In genomic region chr14:55093927-55094326, GRCm38 (mm10) we compare ENCODE assay signal across 9 mouse cellular contexts. TPM values are rescaled to one million over a fixed set of nuclear protein-coding genes. Genes with fewer than 3 reads are reported as not detected.
DNase-seq lines count a peak whose midpoint lies in the region; ATAC-seq and TF ChIP-seq lines count a peak whose summit lies in the region.
"Had no signal": no experiment of that assay in that cellular context is flagged by ENCODE, and none has a peak within 500 bp of the region (broad histone marks: within the 10 kb centered on the region; RNA-seq: fewer than 3 reads in every experiment).

No protein-coding gene starts in this region.

- no peaks in the 10 kb centered on the region for H3K9me3 ChIP-seq in limb, embryonic 14.5 days (ENCODE audit: control insufficient read depth, low read length)
- H3K9me3 ChIP-seq in stomach, embryonic 15.5 days = no peaks in the 10 kb centered on the region

- TF ChIP-seq POLR2A in testis, adult 2 months (IDR thresholded peaks at IDR 0.05; ENCODE audit: control insufficient read depth, low read depth, low read length) = no peak
- TF ChIP-seq POLR2A in limb, embryonic 14.5 days (IDR thresholded peaks at IDR 0.05; ENCODE audit: borderline replicate concordance, extremely low read depth, insufficient read depth, insufficient read length) = no peak

- H3K4me3 ChIP-seq in gastrocnemius, adult 2 months = no peak overlapping the region
- H3K4me3 ChIP-seq in testis, adult 2 months (ENCODE audit: control insufficient read depth, low read depth, low read length) = peak overlapping the region; percentile 12; the same call in 1 of the 2 replicates
- peak overlapping the region; percentile 67 for H3K4me3 ChIP-seq in limb, embryonic 14.5 days (replicated peaks; ENCODE audit: low read length)
- H3K4me3 ChIP-seq in stomach, embryonic 15.5 days (replicated peaks) = peak overlapping the region; percentile 75; the same call in 1 of the 2 replicates

- H3K36me3 ChIP-seq in testis, adult 2 months (ENCODE audit: control insufficient read depth, insufficient read depth, low read length) = no peaks in the 10 kb centered on the region
- H3K36me3 ChIP-seq in limb, embryonic 14.5 days (ENCODE audit: control insufficient read depth, insufficient read depth, low read length) = peaks cover 17% of the 10 kb centered on the region
- no peaks in the 10 kb centered on the region for H3K36me3 ChIP-seq in stomach, embryonic 15.5 days

- WGBS in limb, embryonic 14.5 days = 42% methylated on average over 6 of the region's 6 CpGs
- 37% methylated on average over 6 of the region's 6 CpGs for WGBS in stomach, embryonic 15.5 days

- peak overlapping the region; percentile 90; the same call in 1 of the 2 replicates for H3K27ac ChIP-seq in gastrocnemius, adult 2 months
- H3K27ac ChIP-seq in testis, adult 2 months (ENCODE audit: control insufficient read depth, insufficient read depth, low read depth, low read length) = no peak overlapping the region
- H3K27ac ChIP-seq in limb, embryonic 14.5 days (replicated peaks; ENCODE audit: low read depth, low read length) = no peak overlapping the region
- no peak overlapping the region for H3K27ac ChIP-seq in stomach, embryonic 15.5 days

- peak; percentile 9 for DNase-seq in gastrocnemius, adult 2 months
- no peak for DNase-seq in gastrocnemius, postnatal 4 days (ENCODE audit: low spot score in 2 of 2)
- DNase-seq in testis, postnatal 10 days (ENCODE audit: low spot score) = no peak
- DNase-seq in limb, embryonic 14.5 days (ENCODE audit: low spot score) = no peak
- DNase-seq in urinary bladder, postnatal 36 days (ENCODE audit: low spot score in 2 of 2) = no peak
- no peak for DNase-seq in adrenal gland, postnatal 14 days

- H3K4me1 ChIP-seq in testis, adult 2 months (ENCODE audit: control insufficient read depth, insufficient read depth, low read length) = peaks cover 7% of the 10 kb centered on the region
- peaks cover 20% of the 10 kb centered on the region for H3K4me1 ChIP-seq in limb, embryonic 14.5 days (ENCODE audit: control insufficient read depth, insufficient read depth, low read length)
- H3K4me1 ChIP-seq in stomach, embryonic 15.5 days = peaks cover 30% of the 10 kb centered on the region

- no peak for ATAC-seq in limb, embryonic 14.5 days (ENCODE audit: low FRiP score, low read depth)
- no peak for ATAC-seq in stomach, embryonic 15.5 days (ENCODE audit: insufficient read depth, low FRiP score, low read depth)

- H3K4me2 ChIP-seq in limb, embryonic 14.5 days (replicated peaks; ENCODE audit: low read depth, low read length, severe bottlenecking) = 0 out of 2 replicates have a peak overlapping the region, but pooled peaks have one; percentile 67
- H3K4me2 ChIP-seq in stomach, embryonic 15.5 days = peak overlapping the region; percentile 72; the same call in 1 of the 2 replicates

- no peak overlapping the region for H3K9ac ChIP-seq in limb, embryonic 14.5 days (ENCODE audit: low read depth, low read length, severe bottlenecking)
- H3K9ac ChIP-seq in stomach, embryonic 15.5 days = no peak overlapping the region

- no peaks in the 10 kb centered on the region for H3K27me3 ChIP-seq in testis, adult 2 months (ENCODE audit: control insufficient read depth, insufficient read depth, low read length)
- H3K27me3 ChIP-seq in limb, embryonic 14.5 days (ENCODE audit: control insufficient read depth, insufficient read depth, low read length) = no peaks in the 10 kb centered on the region
- H3K27me3 ChIP-seq in stomach, embryonic 15.5 days (replicated peaks) = no peaks in the 10 kb centered on the region

- no peak for TF ChIP-seq CTCF in gastrocnemius, adult 2 months (IDR thresholded peaks at IDR 0.05)
- no peak for TF ChIP-seq CTCF in testis, adult 2 months (IDR thresholded peaks at IDR 0.05; ENCODE audit: control insufficient read depth, insufficient read depth, insufficient replicate concordance, low read depth, low read length)

- intact Hi-C loops in gastrocnemius, adult 2 months (cut with DNase I) = loop anchor here (10.0 kb wide), 2 partner anchors 199 to 839 kb away; partner anchors contain the start of genes Abhd4, Dad1 and Pabpn1

RNA-seq across cellular contexts. Expression of gene Thtpa, which starts 0.7 kb away (rescaled TPM):
- total RNA-seq in gastrocnemius, adult 2 months (2021) = 10 to 100 TPM; 12.6 to 14.3 TPM
- 10 to 100 TPM; 12.9 to 14.0 TPM for total RNA-seq in gastrocnemius, postnatal 4 days (2021)
- 4.6 and 4.9 TPM in 2 replicates for polyA plus RNA-seq in testis, adult 2 months (2012; rRNA removed)
- 11.9 and 12.4 TPM in 2 replicates for polyA plus RNA-seq in limb, embryonic 14.5 days (2012; rRNA removed)
- polyA plus RNA-seq in limb, embryonic 14.5 days (2014; fragmentation: Nextera tagmentation; extraction: Ambion mirVana) = 19.9 and 20.3 TPM in 2 replicates
- 19.4 and 21.6 TPM in 2 replicates for polyA plus RNA-seq in stomach, embryonic 15.5 days (2015; fragmentation: Nextera tagmentation; extraction: Ambion mirVana)
- 11.3 and 15.8 TPM in 2 replicates for total RNA-seq in adrenal gland, postnatal 14 days (2021)

RNA-seq across cellular contexts. Expression of gene Zfhx2, which starts 1.8 kb away (rescaled TPM):
- total RNA-seq in gastrocnemius, adult 2 months (2021) = 1 to 10 TPM; 5.1 to 6.0 TPM
- 1 to 10 TPM; 2.9 to 4.0 TPM for total RNA-seq in gastrocnemius, postnatal 4 days (2021)
- polyA plus RNA-seq in testis, adult 2 months (2012; rRNA removed) = 3.8 and 4.4 TPM in 2 replicates
- 5.3 and 6.1 TPM in 2 replicates for polyA plus RNA-seq in limb, embryonic 14.5 days (2012; rRNA removed)
- 3.7 and 4.7 TPM in 2 replicates for polyA plus RNA-seq in limb, embryonic 14.5 days (2014; fragmentation: Nextera tagmentation; extraction: Ambion mirVana)
- polyA plus RNA-seq in stomach, embryonic 15.5 days (2015; fragmentation: Nextera tagmentation; extraction: Ambion mirVana) = 4.4 and 5.1 TPM in 2 replicates
- total RNA-seq in adrenal gland, postnatal 14 days (2021) = 7.3 and 9.8 TPM in 2 replicates

RNA-seq across cellular contexts. Expression of gene Ap1g2, which starts 12.5 kb away (rescaled TPM):
- total RNA-seq in gastrocnemius, adult 2 months (2021) = 1 to 10 TPM; 5.3 to 6.0 TPM
- total RNA-seq in gastrocnemius, postnatal 4 days (2021) = 1 to 10 TPM; 6.5 to 8.3 TPM
- polyA plus RNA-seq in testis, adult 2 months (2012; rRNA removed) = 3.0 and 4.0 TPM in 2 replicates
- 22.9 and 31.4 TPM in 2 replicates for polyA plus RNA-seq in limb, embryonic 14.5 days (2012; rRNA removed)
- polyA plus RNA-seq in limb, embryonic 14.5 days (2014; fragmentation: Nextera tagmentation; extraction: Ambion mirVana) = 19.5 and 20.4 TPM in 2 replicates
- polyA plus RNA-seq in stomach, embryonic 15.5 days (2015; fragmentation: Nextera tagmentation; extraction: Ambion mirVana) = 38.5 and 42.5 TPM in 2 replicates
- total RNA-seq in adrenal gland, postnatal 14 days (2021) = 26.6 and 36.1 TPM in 2 replicates

RNA-seq across cellular contexts. Expression of gene Jph4, which starts 22.8 kb away (rescaled TPM):
- under 1 TPM in 1 of 2 experiments, not detected in 1; 0.08 TPM for total RNA-seq in gastrocnemius, adult 2 months (2021)
- total RNA-seq in gastrocnemius, postnatal 4 days (2021) = 1 to 10 TPM; 1.3 to 2.0 TPM
- polyA plus RNA-seq in testis, adult 2 months (2012; rRNA removed) = 6.6 and 7.4 TPM in 2 replicates
- 10.4 and 11.2 TPM in 2 replicates for polyA plus RNA-seq in limb, embryonic 14.5 days (2012; rRNA removed)
- 2.5 and 3.0 TPM in 2 replicates for polyA plus RNA-seq in limb, embryonic 14.5 days (2014; fragmentation: Nextera tagmentation; extraction: Ambion mirVana)
- 1.6 and 2.1 TPM in 2 replicates for polyA plus RNA-seq in stomach, embryonic 15.5 days (2015; fragmentation: Nextera tagmentation; extraction: Ambion mirVana)
- 3.3 and 5.9 TPM in 2 replicates for total RNA-seq in adrenal gland, postnatal 14 days (2021)
- total RNA-seq: hematopoietic stem cell, adult 5-6 weeks had no signal
